Mouse (Mus musculus) adipose tissue, adult 10 weeks (tissue): ENCODE results near the gene Mad2l1bp. TPM values are rescaled to one million over a fixed set of nuclear protein-coding genes. Genes with fewer than 3 reads are reported as not detected.

ENCODE experiments used
- polyA plus RNA-seq: library from polyadenylated mRNA; stranded (reverse); fragments of 350-450 nt; fragmentation: Illumina TruSeq; extraction: RNeasy Lipid Tissue Mini Kit (QIAGEN cat#74804); gene quantifications from one replicate; pipeline ENCODE4 v1.2.3, GENCODE M21; 2014; ENCODE audit warnings: low read depth, low replicate concordance

The Mad2l1bp gene
- 16.1 TPM for polyA plus RNA-seq

DNA sequence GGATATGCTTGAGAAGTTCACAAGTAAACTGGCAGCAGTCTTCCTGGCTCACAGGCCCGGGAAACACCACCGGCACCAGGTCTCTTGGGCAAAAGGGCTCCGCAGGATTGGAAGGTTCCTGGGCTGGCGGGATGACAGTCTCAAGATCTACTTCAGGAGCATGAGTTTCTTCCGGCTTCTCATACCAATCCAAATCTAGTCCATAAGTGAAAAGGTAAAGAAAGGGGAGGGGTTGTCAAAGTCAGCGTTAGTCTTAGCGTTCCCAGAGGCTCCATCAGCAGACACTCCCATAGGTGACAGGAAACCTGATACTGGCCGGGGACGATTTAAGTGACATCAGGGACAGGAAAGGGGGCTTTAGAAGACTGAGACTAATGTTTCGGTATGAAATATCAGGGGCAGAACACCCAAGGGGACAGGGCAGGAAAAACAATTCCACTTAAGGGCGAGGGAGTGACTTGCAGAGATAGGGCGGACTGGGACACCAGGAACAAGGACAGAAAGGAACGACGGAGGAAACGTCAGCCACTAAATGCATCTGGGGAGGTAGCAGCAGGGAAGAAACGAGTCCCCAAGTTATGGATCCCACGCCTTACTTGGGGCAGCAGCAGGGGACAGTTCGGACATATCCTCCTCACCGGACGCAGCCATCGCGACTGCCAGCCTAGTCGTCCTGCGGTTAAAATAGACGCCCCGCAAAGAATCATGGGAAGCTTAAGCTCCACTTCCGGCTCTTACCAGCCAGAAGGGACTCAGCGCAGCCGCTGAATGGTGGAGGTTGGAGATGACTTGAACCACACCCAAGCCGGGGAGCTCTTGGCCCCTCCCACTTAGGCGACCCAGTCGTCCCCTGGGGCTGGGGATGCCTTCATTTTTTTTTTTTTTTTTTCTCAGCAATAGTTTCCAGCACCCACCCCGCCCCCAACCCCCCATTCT lies at the start of gene Mad2l1bp:
Mad2l1bp (minus strand) TSS at position 707 of the 936 bp plus-strand sequence.

GRCm38 (mm10) chr17:46202421-46203071 lies 49.2 kb upstream of the Mad2l1bp start, which contains the start of the genes Polh and Xpo5:
Polh (minus strand) TSS chr17:46202645.
Xpo5 (plus strand) TSS chr17:46202782.

DNA sequence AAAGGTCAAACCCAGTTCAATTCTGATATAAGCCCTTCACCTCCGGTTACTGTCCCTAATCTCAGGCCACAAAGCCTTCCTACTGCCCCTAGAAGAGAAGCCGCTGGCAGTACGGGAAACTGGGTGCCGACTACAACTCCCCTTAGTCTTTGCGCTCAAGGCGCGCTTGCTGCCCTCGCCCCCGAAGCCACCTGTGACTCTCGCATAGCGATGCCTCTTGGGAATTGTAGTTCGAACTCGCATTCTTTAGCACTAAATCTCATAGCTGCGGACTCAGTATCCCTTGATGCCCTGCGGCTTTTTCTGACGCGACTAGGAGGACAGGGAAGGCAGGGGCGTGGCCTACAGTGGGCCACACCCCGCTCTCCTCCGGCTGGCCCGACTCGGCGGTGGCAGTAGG lies 7.3 kb upstream of the Mad2l1bp start, which contains the start of gene Gtpbp2:
Gtpbp2 (plus strand) TSS at position 347 of the 400 bp plus-strand sequence.

GRCm38 (mm10) chr17:46143578-46144423 lies 9.6 kb downstream of the Mad2l1bp start, which contains the start of gene Rsph9:
Rsph9 (minus strand) TSS chr17:46144216.

DNA sequence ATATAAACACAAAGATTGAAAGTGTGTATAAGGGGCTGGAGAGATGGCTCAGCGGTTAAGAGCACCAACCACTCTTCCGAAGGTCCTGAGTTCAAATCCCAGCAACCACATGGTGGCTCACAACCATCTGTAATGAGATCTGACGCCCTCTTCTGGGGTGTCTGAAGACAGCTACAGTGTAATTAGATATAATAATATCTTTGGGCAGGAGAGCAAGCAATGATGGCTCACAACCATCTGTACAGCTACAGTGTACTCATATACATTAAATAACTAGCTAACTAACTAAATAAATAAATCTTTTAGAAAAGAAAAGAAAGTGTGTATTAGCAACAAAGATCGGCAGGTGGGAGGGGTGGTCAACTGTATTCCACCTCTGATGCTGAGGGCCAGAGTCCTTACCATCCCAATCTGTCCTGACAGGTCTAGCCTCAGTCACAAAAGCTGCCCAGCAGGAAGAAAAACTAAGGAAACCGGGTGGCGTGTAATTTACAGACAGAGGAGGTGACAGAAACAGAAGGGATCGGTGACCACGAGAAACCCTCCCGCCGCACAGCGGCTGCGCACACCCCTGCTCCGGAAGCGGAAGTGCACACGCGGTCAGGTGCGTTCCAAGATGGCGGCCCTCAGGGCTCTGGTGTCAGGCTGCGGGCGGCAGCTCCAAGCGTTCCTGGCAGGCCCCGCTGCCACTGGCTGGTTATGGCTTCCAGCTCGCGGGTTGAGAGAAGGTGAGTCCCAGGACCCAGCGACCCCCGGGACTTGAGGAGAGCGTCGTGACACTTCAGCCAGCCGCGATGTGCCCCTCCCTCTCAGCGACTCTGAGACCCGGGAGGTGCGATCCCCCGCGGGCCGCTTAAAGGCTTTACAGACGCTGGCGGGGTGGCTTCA lies 42.7 kb downstream of the Mad2l1bp start, which contains the start of gene Mrps18a:
Mrps18a (plus strand) TSS at position 585 of the 888 bp plus-strand sequence.

Other genes with a start within 250 kb of the Mad2l1bp start
- gene Vegfa, start 121.2 kb downstream of the Mad2l1bp start, polyA plus RNA-seq: 205 TPM
- 58.4 TPM for gene Mrps18a, start 42.6 kb downstream of the Mad2l1bp start, polyA plus RNA-seq
- 9.6 TPM for gene Rsph9, start 9.3 kb downstream of the Mad2l1bp start, polyA plus RNA-seq
- gene Gtpbp2, start 7.5 kb upstream of the Mad2l1bp start, polyA plus RNA-seq: 84.3 TPM
- gene Polh, start 49.1 kb upstream of the Mad2l1bp start, polyA plus RNA-seq: 7.0 TPM
- gene Xpo5, start 49.2 kb upstream of the Mad2l1bp start, polyA plus RNA-seq: 38.0 TPM
- gene Polr1c, start 94.5 kb upstream of the Mad2l1bp start, polyA plus RNA-seq: 43.5 TPM
- 74.0 TPM for gene Yipf3, start 94.5 kb upstream of the Mad2l1bp start, polyA plus RNA-seq
- 2.0 TPM for gene Lrrc73, start 100.0 kb upstream of the Mad2l1bp start, polyA plus RNA-seq
- 23.2 TPM for gene Tjap1, start 129.5 kb upstream of the Mad2l1bp start, polyA plus RNA-seq
- 2.8 TPM for gene Dlk2, start 143.9 kb upstream of the Mad2l1bp start, polyA plus RNA-seq
- 6.6 TPM for gene Abcc10, start 174.8 kb upstream of the Mad2l1bp start, polyA plus RNA-seq
- gene Zfp318, start 230.2 kb upstream of the Mad2l1bp start, polyA plus RNA-seq: 18.1 TPM